Mouse (Mus musculus) right cerebral cortex, postnatal 10 days (tissue): ENCODE data around the gene Ptpn6.
A peak's percentile ranks its signal among the peaks of the same experiment; 100 is the strongest.

Experiments
- DNase-seq, 2 experiments: peaks; one replicate each; pipeline ENCODE4 v3.0.0; 2021; ENCODE audit warnings: low spot score in 2 of 2

The Ptpn6 gene

GRCm38 (mm10) chr6:124729850-124730705 lies 8.4 kb downstream of the Ptpn6 start:
- no peak for DNase-seq

GRCm38 (mm10) chr6:124728621-124729020 lies 9.9 kb downstream of the Ptpn6 start:
- DNase-seq: no peak

- DNase-seq: no peak
Measured at GRCm38 (mm10) chr6:124724472-124724871, 14.0 kb downstream of the Ptpn6 start.

GRCm38 (mm10) chr6:124723541-124723940 lies 15.0 kb downstream of the Ptpn6 start:
- no peak for DNase-seq

GRCm38 (mm10) chr6:124722876-124723473 lies 15.5 kb downstream of the Ptpn6 start:
- DNase-seq: no peak

GRCm38 (mm10) chr6:124720904-124721303 lies 17.6 kb downstream of the Ptpn6 start:
- DNase-seq: no peak

- DNase-seq: no peak
Measured at GRCm38 (mm10) chr6:124719354-124719978, 19.0 kb downstream of the Ptpn6 start.

GRCm38 (mm10) chr6:124718703-124719102 lies 19.8 kb downstream of the Ptpn6 start:
- DNase-seq: no peak

- DNase-seq: no peak
Measured at GRCm38 (mm10) chr6:124717968-124718367, 20.5 kb downstream of the Ptpn6 start.

- DNase-seq: no peak
Measured at GRCm38 (mm10) chr6:124716864-124717490, 21.5 kb downstream of the Ptpn6 start.

- DNase-seq: no peak
Measured at GRCm38 (mm10) chr6:124712918-124713317, 25.6 kb downstream of the Ptpn6 start.

GRCm38 (mm10) chr6:124711824-124712782 lies 26.4 kb downstream of the Ptpn6 start, which contains the start of the genes Emg1 and Phb2:
Gene Emg1 (minus strand): TSS chr6:124712178.
Gene Phb2 (plus strand): TSS chr6:124712336.
- peak; percentile 98 to 99 for DNase-seq

GRCm38 (mm10) chr6:124708289-124708889 lies 30.1 kb downstream of the Ptpn6 start:
- no peak for DNase-seq

- no peak for DNase-seq
Measured at GRCm38 (mm10) chr6:124706061-124706627, 32.4 kb downstream of the Ptpn6 start.

- DNase-seq: no peak
Measured at GRCm38 (mm10) chr6:124704417-124704816, 34.1 kb downstream of the Ptpn6 start.

GRCm38 (mm10) chr6:124703789-124704188 lies 34.7 kb downstream of the Ptpn6 start:
- DNase-seq: no peak

GRCm38 (mm10) chr6:124702784-124703103 lies 35.8 kb downstream of the Ptpn6 start:
- DNase-seq: peak; percentile 77 to 82

- no peak for DNase-seq
Measured at GRCm38 (mm10) chr6:124702102-124702783, 36.3 kb downstream of the Ptpn6 start.

GRCm38 (mm10) chr6:124701338-124701737 lies 37.2 kb downstream of the Ptpn6 start:
- DNase-seq: no peak
